In genomic region chr6:142835726-142836125, GRCm38 (mm10) we compare ENCODE assay signal across 13 mouse cellular contexts. TPM values are rescaled to one million over a fixed set of nuclear protein-coding genes. Genes with fewer than 3 reads are reported as not detected.
DNase-seq lines count a peak whose midpoint lies in the region; ATAC-seq and TF ChIP-seq lines count a peak whose summit lies in the region.
"Had no signal": no experiment of that assay in that cellular context is flagged by ENCODE, and none has a peak within 500 bp of the region (broad histone marks: within the 10 kb centered on the region; RNA-seq: fewer than 3 reads in every experiment).

No protein-coding gene starts in this region.

- no peak for TF ChIP-seq EP300 in stomach, postnatal 0 days (optimal IDR thresholded peaks at IDR 0.05)

- ATAC-seq in forebrain, embryonic 16.5 days = peak; percentile 82
- no peak for ATAC-seq in stomach, postnatal 0 days (ENCODE audit: low FRiP score, low TSS enrichment)
- ATAC-seq in kidney, embryonic 15.5 days (replicated peaks; ENCODE audit: low FRiP score) = no peak

- H3K27ac ChIP-seq in forebrain, embryonic 16.5 days (ENCODE audit: low read length) = no peak overlapping the region
- no peak overlapping the region for H3K27ac ChIP-seq in stomach, postnatal 0 days (replicated peaks)
- no peak overlapping the region for H3K27ac ChIP-seq in kidney, embryonic 15.5 days
- H3K27ac ChIP-seq: liver, embryonic 14.5 days had no signal

- 58% methylated on average over 18 of the region's 18 CpGs for WGBS in forebrain, embryonic 16.5 days
- 47% methylated on average over 18 of the region's 18 CpGs for WGBS in stomach, postnatal 0 days
- 64% methylated on average over 18 of the region's 18 CpGs for WGBS in kidney, embryonic 15.5 days

- no peaks in the 10 kb centered on the region for H3K36me3 ChIP-seq in forebrain, embryonic 16.5 days (ENCODE audit: control insufficient read depth, insufficient read depth)
- no peaks in the 10 kb centered on the region for H3K36me3 ChIP-seq in stomach, postnatal 0 days (ENCODE audit: control insufficient read depth, insufficient read depth, low read length)
- no peaks in the 10 kb centered on the region for H3K36me3 ChIP-seq in kidney, embryonic 15.5 days

- intact Hi-C loops in heart, postnatal 10 days (cut with DNase I) = no loop called here

- H3K4me2 ChIP-seq in forebrain, embryonic 16.5 days (ENCODE audit: low read length) = no peak overlapping the region
- no peak overlapping the region for H3K4me2 ChIP-seq in stomach, postnatal 0 days (replicated peaks; ENCODE audit: low read depth)
- no peak overlapping the region for H3K4me2 ChIP-seq in kidney, embryonic 15.5 days

- H3K4me1 ChIP-seq in forebrain, embryonic 16.5 days (replicated peaks; ENCODE audit: control insufficient read depth, insufficient read depth, low read length) = peaks cover 4% of the 10 kb centered on the region; the same call in 1 of the 2 replicates
- H3K4me1 ChIP-seq in stomach, postnatal 0 days (replicated peaks; ENCODE audit: control insufficient read depth, insufficient read depth) = no peaks in the 10 kb centered on the region
- H3K4me1 ChIP-seq in kidney, embryonic 15.5 days = peaks cover 4% of the 10 kb centered on the region; the same call in 1 of the 2 replicates

- H3K4me3 ChIP-seq in forebrain, embryonic 16.5 days (replicated peaks; ENCODE audit: low read length) = no peak overlapping the region
- no peak overlapping the region for H3K4me3 ChIP-seq in stomach, postnatal 0 days (ENCODE audit: low read depth, low read length)
- H3K4me3 ChIP-seq in kidney, embryonic 15.5 days (replicated peaks) = no peak overlapping the region
- H3K4me3 ChIP-seq: erythroblast, embryonic 14.5 days had no signal

- no peak overlapping the region for H3K9ac ChIP-seq in forebrain, embryonic 16.5 days (replicated peaks; ENCODE audit: low read depth, low read length)
- no peak overlapping the region for H3K9ac ChIP-seq in stomach, postnatal 0 days (ENCODE audit: low read length)
- no peak overlapping the region for H3K9ac ChIP-seq in kidney, embryonic 15.5 days
- H3K9ac ChIP-seq: liver, embryonic 14.5 days had no signal

- no peaks in the 10 kb centered on the region for H3K27me3 ChIP-seq in forebrain, embryonic 16.5 days (replicated peaks; ENCODE audit: control insufficient read depth, insufficient read depth, low read length)
- no peaks in the 10 kb centered on the region for H3K27me3 ChIP-seq in stomach, postnatal 0 days (ENCODE audit: control insufficient read depth, insufficient read depth, low read length)
- H3K27me3 ChIP-seq in kidney, embryonic 15.5 days = no peaks in the 10 kb centered on the region

- peak; percentile 43 for DNase-seq in retina, embryonic 14.5 days (ENCODE audit: low spot score)
- DNase-seq in retina, postnatal 1 day = no peak
- peak; percentile 68 for DNase-seq in mesoderm, embryonic 11.5 days (ENCODE audit: low read depth, low spot score)
- no peak for DNase-seq in stomach, postnatal 0 days (ENCODE audit: low spot score)
- DNase-seq in heart, postnatal 10 days = no peak
- no peak for DNase-seq in kidney, adult 8-10 months
- DNase-seq: kidney, postnatal 10 days; right cerebral cortex, postnatal 14 days had no signal

- H3K9me3 ChIP-seq in forebrain, embryonic 16.5 days (ENCODE audit: control insufficient read depth, low read length) = no peaks in the 10 kb centered on the region
- H3K9me3 ChIP-seq in stomach, postnatal 0 days (ENCODE audit: control insufficient read depth, low read length) = no peaks in the 10 kb centered on the region
- H3K9me3 ChIP-seq in kidney, embryonic 15.5 days (replicated peaks) = no peaks in the 10 kb centered on the region

- no peak for TF ChIP-seq CTCF in stomach, postnatal 0 days (IDR thresholded peaks at IDR 0.05; ENCODE audit: low read depth)

RNA-seq across cellular contexts. Expression of gene Sult6b2, which starts 31.4 kb away (rescaled TPM):
- 0.11 and 0.28 TPM in 2 replicates for polyA plus RNA-seq in forebrain, embryonic 16.5 days (2015; fragmentation: Nextera tagmentation; extraction: Ambion mirVana)
- polyA plus RNA-seq in stomach, postnatal 0 days (2015; fragmentation: Nextera tagmentation; extraction: Ambion mirVana) = not detected in 2 replicates
- polyA plus RNA-seq in kidney, embryonic 15.5 days (2015; fragmentation: Nextera tagmentation; extraction: Ambion mirVana) = not detected in 2 replicates
- not detected for total RNA-seq in heart, postnatal 10 days (2021)
- polyA plus RNA-seq: CD4-positive, CD25-positive, alpha-beta regulatory T cell, adult 4 months; erythroblast, embryonic 14.5 days; liver, embryonic 14.5 days had no signal

Comparison
In these comparisons a context has a peak if more than half of its experiments do, and no peak if none do; other contexts are left out.
1. DNase-seq: peak in retina, embryonic 14.5 days (single experiment) and mesoderm, embryonic 11.5 days (single experiment); none in retina, postnatal 1 day (single experiment), stomach, postnatal 0 days (single experiment), heart, postnatal 10 days (0 of 2) and kidney, adult 8-10 months (0 of 2).